Mouse (Mus musculus) intestine, embryonic 14.5 days (tissue): Measurements from ENCODE around the gene Lamtor5. TPM values are rescaled to one million over a fixed set of nuclear protein-coding genes. Genes with fewer than 3 reads are reported as not detected.

Source experiments
- ATAC-seq: fragments of 200-750 bp; cut with Nextera tagmentation; replicated peaks from 2 replicates; pipeline ENCODE4 v1.8.0; 2017; ENCODE audit warnings: low read depth, moderate number of reproducible peaks, moderate TSS enrichment, moderate library complexity; ENCODE audit not compliant: low FRiP score, low TSS enrichment
- DNase-seq: peaks from one replicate; pipeline ENCODE4 v3.0.0-alpha.2; 2018; ENCODE audit warnings: low spot score
- H3K27ac ChIP-seq: fragments of 300-500 bp; sonication (generic); 2 replicates; pipeline ENCODE4 v1.5.1; 2014; ENCODE audit warnings: low read depth, mild to moderate bottlenecking, control low read depth
- H3K27me3 ChIP-seq: fragments of 300-500 bp; sonication (generic); replicated peaks from 2 replicates; pipeline ENCODE4 v1.6.1; 2014; ENCODE audit warnings: low read length, control low read depth; ENCODE audit not compliant: control insufficient read depth, insufficient read depth
- H3K36me3 ChIP-seq: fragments of 300-500 bp; sonication (generic); 2 replicates; pipeline ENCODE4 v1.6.1; 2014; ENCODE audit warnings: low read length, control low read depth; ENCODE audit not compliant: control insufficient read depth, insufficient read depth
- H3K4me1 ChIP-seq: fragments of 300-500 bp; sonication (generic); replicated peaks from 2 replicates; pipeline ENCODE4 v1.6.1; 2014; ENCODE audit warnings: low read length, control low read depth, mixed read lengths; ENCODE audit not compliant: control insufficient read depth, insufficient read depth
- H3K4me2 ChIP-seq: fragments of 300-500 bp; sonication (generic); 2 replicates; pipeline ENCODE4 v1.6.1; 2014; ENCODE audit warnings: low read length
- H3K4me3 ChIP-seq: fragments of 300-500 bp; sonication (generic); 2 replicates; pipeline ENCODE4 v1.5.1; 2014; ENCODE audit warnings: low read depth, low read length, control low read depth, mixed read lengths
- H3K9ac ChIP-seq: fragments of 300-500 bp; sonication (generic); 2 replicates; pipeline ENCODE4 v1.6.1; 2014; ENCODE audit warnings: mild to moderate bottlenecking, low read length
- H3K9me3 ChIP-seq: fragments of 300-500 bp; sonication (generic); 2 replicates; pipeline ENCODE4 v1.6.1; 2016; ENCODE audit warnings: low read length, control low read depth; ENCODE audit not compliant: control insufficient read depth
- WGBS: fragments of 180-500 bp; shearing (Covaris S2); extraction: QIAGEN DNeasy Blood & Tissue Kit; methylation state at CpG from one replicate; pipeline ENCODE4 v1.1.7; 2014; 5-methylcytosine and 5-hydroxymethylcytosine counted together
- polyA plus RNA-seq: library from polyadenylated mRNA; unstranded; fragments of >200 nt; fragmentation: Nextera tagmentation; extraction: Ambion mirVana; gene quantifications from 2 replicates; pipeline ENCODE4 v1.2.1, GENCODE M21; 2014

The Lamtor5 gene
- polyA plus RNA-seq, 1 experiment from 2014 or later: 202 TPM

DNA sequence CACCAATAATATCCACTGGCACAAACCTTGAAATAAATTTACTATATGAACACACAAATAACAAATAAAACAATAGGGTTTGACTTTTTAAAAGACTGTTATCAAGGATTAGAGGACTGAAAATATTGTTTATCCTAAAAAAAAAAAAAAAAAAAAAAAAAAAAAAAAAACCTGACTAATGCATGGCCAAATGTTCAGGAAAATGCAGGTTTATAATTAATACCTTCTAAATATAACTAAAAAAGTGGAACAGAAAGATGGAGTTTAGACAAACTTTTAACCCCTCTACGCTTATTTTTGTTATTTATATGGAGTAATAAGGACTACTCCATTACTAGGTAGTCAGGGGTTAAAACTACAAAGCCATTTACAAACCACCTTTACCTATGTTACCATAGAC is 47.8 kb downstream of the Lamtor5 start:
- Histone ChIP-seq H3K4me3 (no peak overlapping the region), H3K27me3 (no peaks in the 10 kb centered on the region), H3K4me1 (peaks cover 40% of the 10 kb centered on the region), H3K36me3 (peaks cover 58% of the 10 kb centered on the region), H3K4me2 (no peak overlapping the region), H3K9ac (no peak overlapping the region), H3K9me3 (no peaks in the 10 kb centered on the region), H3K27ac (no peak overlapping the region)
- 91% methylated on average over 1 of the region's 1 CpGs for WGBS
- ATAC-seq: no peak
- no peak for DNase-seq

- ATAC-seq (no peak), DNase-seq (peak; percentile 53)
- Histone ChIP-seq H3K36me3 (peaks cover 36% of the 10 kb centered on the region), H3K9me3 (no peaks in the 10 kb centered on the region), H3K27ac (no peak overlapping the region), H3K4me3 (peak overlapping the region; percentile 95), H3K4me2 (peak overlapping the region; percentile 97), H3K9ac (0 out of 2 replicates have a peak overlapping the region, but pooled peaks have one; percentile 92), H3K27me3 (no peaks in the 10 kb centered on the region), H3K4me1 (peaks cover 35% of the 10 kb centered on the region)
- 60% methylated on average over 28 of the region's 28 CpGs for WGBS
Measured at GRCm38 (mm10) chr3:107330503-107331424, 52.1 kb downstream of the Lamtor5 start.

DNA sequence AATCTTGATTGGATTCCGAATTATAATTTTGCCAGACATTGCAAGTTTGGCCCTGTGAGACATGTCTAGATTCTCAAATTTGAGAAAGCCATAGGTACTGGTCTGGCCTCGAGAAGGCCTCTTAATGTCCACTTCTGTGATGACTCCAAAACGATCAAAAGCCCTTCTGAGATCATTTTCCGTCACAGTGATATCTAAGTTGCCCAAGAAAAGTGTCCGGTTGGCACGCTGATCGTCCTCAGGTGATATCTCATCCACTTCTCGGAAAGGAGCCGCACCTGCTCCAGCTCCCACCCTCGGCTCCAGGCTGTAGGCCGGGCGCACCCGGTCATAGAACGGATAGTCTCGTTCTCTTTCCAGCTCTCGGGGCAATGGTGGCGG is 53.1 kb downstream of the Lamtor5 start:
- Histone ChIP-seq H3K9ac (peak overlapping the region; percentile 92), H3K27ac (no peak overlapping the region; the same call in 1 of the 2 replicates), H3K9me3 (no peaks in the 10 kb centered on the region), H3K36me3 (peaks cover 31% of the 10 kb centered on the region), H3K4me3 (peak overlapping the region; percentile 95), H3K27me3 (no peaks in the 10 kb centered on the region), H3K4me1 (peaks cover 35% of the 10 kb centered on the region), H3K4me2 (peak overlapping the region; percentile 97)
- WGBS: 20% methylated on average over 17 of the region's 17 CpGs
- ATAC-seq (no peak), DNase-seq (no peak)

DNA sequence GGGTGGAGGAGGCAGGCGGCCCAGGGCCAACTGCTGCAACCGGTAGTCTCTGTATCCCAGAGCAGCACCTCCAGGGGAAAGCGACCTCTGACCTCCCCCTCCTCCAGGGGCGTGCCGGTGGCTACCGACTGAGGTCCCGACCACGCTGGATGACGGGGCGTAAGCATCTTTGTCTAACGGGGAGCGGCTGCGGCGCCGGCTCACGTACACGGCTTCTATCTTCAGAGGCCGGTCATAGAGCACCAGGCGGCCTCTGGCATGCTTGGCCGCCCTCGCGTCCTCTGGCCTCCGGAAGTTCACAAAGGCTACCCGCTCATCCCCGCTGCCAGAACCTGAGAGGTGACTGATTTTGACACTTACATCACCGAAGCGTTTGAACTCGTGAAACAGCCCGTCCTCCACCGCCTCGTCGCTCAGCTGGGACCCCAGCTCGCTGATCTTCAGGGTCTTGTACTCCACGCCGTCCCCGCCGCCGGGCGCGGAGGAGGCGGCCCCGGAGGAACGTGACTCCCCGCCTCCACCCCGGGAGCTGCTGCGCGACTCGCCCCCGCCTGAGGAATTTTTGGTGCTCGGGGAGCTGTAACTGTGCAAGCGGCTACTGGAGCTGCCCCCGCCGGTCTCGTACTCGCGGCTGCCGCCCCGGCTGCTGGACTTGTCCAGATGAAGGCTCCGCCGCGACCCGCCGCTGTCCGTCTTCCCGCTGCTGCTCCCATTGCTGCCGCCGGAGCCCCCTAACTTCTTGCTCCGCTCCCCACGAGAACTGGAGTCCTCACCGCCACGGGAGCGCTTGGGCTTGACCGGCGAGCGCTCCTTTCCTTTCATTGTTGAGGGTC is 53.7 kb downstream of the Lamtor5 start:
- Histone ChIP-seq H3K27ac (peak overlapping the region; percentile 92), H3K36me3 (peaks cover 31% of the 10 kb centered on the region), H3K4me3 (peak overlapping the region; percentile 95), H3K9ac (peak overlapping the region; percentile 92), H3K4me1 (peaks cover 35% of the 10 kb centered on the region), H3K27me3 (no peaks in the 10 kb centered on the region), H3K9me3 (no peaks in the 10 kb centered on the region), H3K4me2 (peak overlapping the region; percentile 97)
- WGBS: under 1% methylated on average over 74 of the region's 75 CpGs
- DNase-seq (peak; percentile 93), ATAC-seq (0 out of 2 replicates have a peak, but pooled peaks have one; percentile 12)

- Histone ChIP-seq H3K4me1 (peaks cover 32% of the 10 kb centered on the region), H3K36me3 (peaks cover 28% of the 10 kb centered on the region), H3K4me2 (peak overlapping the region; percentile 97), H3K27me3 (no peaks in the 10 kb centered on the region), H3K27ac (peak overlapping the region; percentile 97), H3K4me3 (peak overlapping the region; percentile 95), H3K9me3 (no peaks in the 10 kb centered on the region), H3K9ac (peak overlapping the region; percentile 92)
- peak; percentile 95 for ATAC-seq
- DNase-seq: no peak
- under 1% methylated on average over 37 of the region's 37 CpGs for WGBS
Measured at GRCm38 (mm10) chr3:107332960-107333380, 54.3 kb downstream of the Lamtor5 start.

Other genes with a start within 250 kb of the Lamtor5 start
- gene Kcna3, start 242.7 kb upstream of the Lamtor5 start, polyA plus RNA-seq: 1.4 and 1.7 TPM in 2 replicates
- gene Kcna2, start 177.7 kb upstream of the Lamtor5 start, polyA plus RNA-seq: 0.05 and 0.09 TPM in 2 replicates
- gene Kcna10, start 95.8 kb upstream of the Lamtor5 start, polyA plus RNA-seq: not detected in 2 replicates
- 4.5 and 12.9 TPM in 2 replicates for gene Cym, start 57.1 kb upstream of the Lamtor5 start, polyA plus RNA-seq
- gene A630076J17Rik, start 48.2 kb upstream of the Lamtor5 start, polyA plus RNA-seq: not detected in 2 replicates
- gene Prok1, start 39.2 kb upstream of the Lamtor5 start, polyA plus RNA-seq: not detected in 2 replicates
- gene Slc16a4, start 12.4 kb downstream of the Lamtor5 start, polyA plus RNA-seq: 3.7 and 4.0 TPM in 2 replicates
- 16.7 TPM in 2 replicates for gene Rbm15, start 54.8 kb downstream of the Lamtor5 start, polyA plus RNA-seq
- 0.09 TPM in 1 of 2 replicates, not detected in the other for gene Kcnc4, start 180.7 kb downstream of the Lamtor5 start, polyA plus RNA-seq
- 2.0 and 3.3 TPM in 2 replicates for gene Slc6a17, start 239.2 kb downstream of the Lamtor5 start, polyA plus RNA-seq